Mouse (Mus musculus) cerebellum, adult 2 months (tissue): ENCODE results near the gene Samsn1.

ENCODE experiments used
- CTCF ChIP-seq: fragments of 200-500 bp; IDR thresholded peaks from 2 replicates; pipeline ENCODE4 v1.5.1; 2011; ENCODE audit warnings: low read depth, mild to moderate bottlenecking, control low read depth, low read length, moderate library complexity, borderline replicate concordance; ENCODE audit not compliant: insufficient read depth
- POLR2A ChIP-seq: fragments of 200-500 bp; IDR thresholded peaks from 2 replicates; pipeline ENCODE4 v1.6.1; 2011; ENCODE audit warnings: low read length, control low read depth, borderline replicate concordance; ENCODE audit not compliant: insufficient read depth

DNA sequence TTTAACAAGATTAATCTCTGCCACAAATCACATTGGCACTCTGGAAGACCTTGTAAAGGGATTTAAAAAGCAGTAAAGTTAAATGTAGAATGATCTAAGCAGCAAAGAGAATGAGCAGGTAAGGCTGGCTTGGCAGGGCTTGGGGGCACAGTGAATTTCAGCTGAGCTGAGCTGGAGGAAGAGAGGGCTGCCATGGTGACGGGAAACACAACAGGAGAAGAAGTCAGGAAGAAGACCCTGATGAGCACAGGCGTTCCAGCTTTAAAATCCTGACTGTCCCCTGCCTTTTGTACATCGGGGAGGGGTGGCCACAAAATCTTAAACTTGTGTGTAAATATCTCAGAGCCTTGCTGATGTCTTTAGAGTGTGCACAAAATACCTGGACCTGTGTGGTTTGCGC, 32.0 kb upstream of the Samsn1 start:
- TF ChIP-seq CTCF = no peak
- no peak for TF ChIP-seq POLR2A
